Mouse (Mus musculus) WW6 (cell line): ENCODE data around the gene Arid5b.
A peak's percentile ranks its signal among the peaks of the same experiment; 100 is the strongest.

Experiments used
- DNase-seq: peaks from one replicate; pipeline ENCODE4 v3.0.0-alpha.2; 2013; ENCODE audit warnings: low read depth, low spot score

The Arid5b gene

DNA sequence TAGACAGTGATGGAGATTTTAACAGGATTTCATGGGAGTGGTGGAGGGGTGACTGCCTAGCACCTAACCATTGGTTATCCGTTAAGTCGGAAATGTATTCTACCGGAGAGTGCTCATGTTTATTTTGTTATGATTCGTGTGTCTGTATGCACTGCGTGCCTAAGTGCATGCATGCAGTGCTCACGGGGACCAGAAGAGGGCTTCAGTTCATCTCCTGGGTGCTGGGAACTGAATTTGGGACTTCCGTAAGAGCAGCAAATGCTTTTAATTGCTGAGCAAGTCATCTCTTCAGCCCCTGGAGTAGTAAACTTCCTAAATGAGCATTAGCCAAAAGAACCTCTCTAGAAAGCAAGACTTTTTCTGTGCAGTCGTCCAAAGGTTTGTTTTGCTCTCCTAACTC is 226.2 kb downstream of the Arid5b start:
- no peak for DNase-seq

DNA sequence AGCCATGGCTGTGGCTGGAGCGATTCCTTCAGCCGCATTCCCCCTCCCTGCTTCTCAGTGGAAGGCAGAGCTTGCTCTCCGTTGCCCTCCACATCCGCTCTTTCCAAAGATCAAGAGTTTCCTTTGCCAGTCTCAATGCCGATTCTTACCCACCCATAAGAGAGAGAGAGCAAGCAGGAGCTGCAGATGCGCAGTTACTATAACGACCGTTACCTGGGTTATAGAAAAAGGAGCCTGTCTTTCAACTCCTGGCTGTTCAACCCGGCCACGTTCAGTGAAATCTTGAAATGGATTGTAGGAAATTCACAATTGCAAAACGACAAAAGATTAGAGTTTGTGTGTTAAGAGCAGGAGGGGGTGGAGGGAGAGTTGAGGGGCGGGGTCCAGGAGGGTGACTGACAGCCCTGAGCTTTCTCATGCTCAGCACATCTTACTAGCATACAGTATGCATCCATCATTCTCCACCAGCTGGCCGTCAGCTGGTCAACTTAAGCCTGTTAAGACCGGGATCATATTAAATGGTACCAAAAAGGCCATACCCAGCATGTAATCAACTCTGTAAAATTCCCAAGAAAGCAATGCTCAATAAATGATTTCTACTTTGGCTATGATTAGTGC is 227.1 kb downstream of the Arid5b start:
- DNase-seq, result no peak

DNA sequence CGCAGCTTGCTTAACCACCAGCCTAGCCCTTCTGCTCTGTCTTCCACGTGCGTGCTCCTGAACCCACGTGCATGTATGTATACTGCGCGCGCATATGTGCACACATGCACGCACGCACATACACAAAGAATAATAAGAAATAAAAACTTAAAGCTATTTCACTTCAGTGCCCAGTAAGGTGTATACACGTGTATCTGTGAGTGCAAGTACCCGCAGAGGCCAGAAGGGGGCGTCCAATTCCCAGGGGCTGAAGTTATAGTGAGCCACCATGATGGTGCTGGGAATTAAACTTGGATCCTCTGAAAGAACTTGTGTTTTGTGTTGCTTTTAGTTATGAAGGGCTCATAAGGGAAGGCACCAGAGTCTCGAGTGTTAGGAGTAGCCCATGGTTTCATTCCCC is 227.7 kb downstream of the Arid5b start:
- DNase-seq, result no peak

DNA sequence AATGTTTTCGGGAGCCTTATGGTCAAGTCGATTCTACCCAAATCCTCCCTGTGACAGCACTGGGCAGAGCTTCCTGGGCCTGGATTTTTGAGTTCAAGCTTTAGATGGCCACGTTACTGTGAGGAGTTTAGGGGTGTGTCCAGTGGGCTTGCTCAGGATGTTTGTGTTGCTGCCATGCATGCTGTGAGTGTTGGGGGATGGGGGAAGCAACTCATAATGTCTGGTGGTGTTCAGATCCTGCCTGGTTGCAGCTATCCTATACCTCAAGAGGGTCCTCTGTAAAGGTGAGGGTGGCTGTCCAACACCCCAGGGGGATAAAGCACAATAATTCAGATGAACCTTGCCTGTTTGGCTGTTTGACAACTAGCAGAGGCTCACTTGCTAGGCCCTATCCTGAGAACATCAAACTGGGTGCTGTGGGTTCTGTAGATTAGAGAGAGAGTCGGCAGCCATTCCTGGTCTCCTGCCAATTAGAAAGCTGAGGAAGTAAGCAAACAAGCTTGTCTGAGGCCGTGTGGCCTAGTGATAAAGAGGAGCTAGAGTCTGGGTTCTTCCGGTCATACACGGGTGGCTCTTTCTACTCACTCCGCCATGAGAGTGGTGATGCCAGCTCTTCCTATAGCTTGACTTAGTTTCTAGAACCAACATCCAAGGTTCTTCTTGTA is 229.8 kb downstream of the Arid5b start:
- no peak for DNase-seq

DNA sequence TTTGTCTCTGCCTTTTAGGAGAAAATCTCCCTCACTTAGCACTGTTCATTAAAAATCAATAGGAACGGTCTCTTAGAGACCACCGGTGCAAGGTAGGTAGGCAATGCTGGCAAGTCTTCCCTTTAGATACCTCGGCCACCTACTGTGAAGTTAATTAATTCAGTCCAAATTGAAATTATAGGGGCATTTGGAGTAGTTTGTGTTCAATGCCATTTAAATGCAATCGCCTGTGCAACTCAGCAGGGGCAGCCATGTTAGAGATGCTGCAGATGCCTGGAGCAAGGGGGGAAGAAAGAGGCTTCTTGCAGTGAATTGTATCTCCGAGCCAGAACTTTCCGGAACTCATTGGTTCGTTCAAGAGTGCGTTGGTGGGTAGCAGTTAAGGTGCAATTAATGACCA is 233.7 kb downstream of the Arid5b start:
- no peak for DNase-seq

DNA sequence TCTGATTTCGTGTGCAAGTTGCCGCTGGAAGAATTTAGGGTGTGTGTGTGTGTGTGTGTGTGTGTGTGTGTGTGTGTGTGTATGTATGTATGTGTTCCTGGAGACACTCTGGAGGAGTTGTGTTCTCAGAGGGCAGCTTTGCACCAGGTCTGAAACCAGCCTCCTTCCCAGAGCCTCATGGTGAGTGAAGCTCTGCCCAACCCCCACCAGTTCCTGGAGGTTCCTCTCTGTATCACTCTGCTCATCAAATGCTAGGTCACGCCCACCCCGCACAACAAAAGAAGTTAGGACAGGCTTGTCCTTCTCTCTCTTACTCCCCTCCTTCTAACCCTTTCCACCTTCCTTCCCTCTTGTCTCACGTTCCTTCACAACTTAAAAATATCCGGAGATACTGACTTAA is 234.6 kb downstream of the Arid5b start:
- peak; percentile 56 for DNase-seq
